Comparison of ENCODE assay signal across 24 mouse cellular contexts in genomic region chr1:106774896-106775295, GRCm38 (mm10).
"Had no signal": no experiment of that assay in that cellular context is flagged by ENCODE, and none has a peak within 500 bp of the region (broad histone marks: within the 10 kb centered on the region; RNA-seq: fewer than 3 reads in every experiment).

No protein-coding gene starts in this region.

- H3K27ac ChIP-seq: heart, embryonic 10.5 days; hindbrain, embryonic 13.5 days; hindbrain, embryonic 15.5 days; hindbrain, postnatal 0 days; kidney, embryonic 15.5 days; kidney, postnatal 0 days; limb, embryonic 13.5 days; limb, embryonic 15.5 days had no signal

- H3K4me2 ChIP-seq: heart, embryonic 12.5 days; hindbrain, embryonic 13.5 days; hindbrain, embryonic 15.5 days; kidney, embryonic 15.5 days; limb, embryonic 13.5 days; limb, embryonic 15.5 days had no signal

- H3K4me3 ChIP-seq: heart, embryonic 10.5 days; heart, embryonic 12.5 days; hindbrain, embryonic 13.5 days; hindbrain, embryonic 15.5 days; kidney, embryonic 15.5 days; limb, embryonic 13.5 days; limb, embryonic 15.5 days had no signal

- ATAC-seq: forebrain, postnatal 0 days; hindbrain, postnatal 0 days; intestine, embryonic 16.5 days had no signal

- DNase-seq: forebrain, postnatal 0 days; gastrocnemius, postnatal 14 days; gastrocnemius, postnatal 36 days; heart, adult 18-20 months; heart, postnatal 14 days; heart, postnatal 36 days; kidney, adult 11 months; kidney, adult 2 months; kidney, adult 9 months; kidney, postnatal 14 days; kidney, postnatal 36 days; layer of hippocampus, adult 9-11 months; layer of hippocampus, postnatal 36 days; left cerebral cortex, postnatal 4 days had no signal

- H3K9me3 ChIP-seq: heart, embryonic 10.5 days; heart, embryonic 12.5 days; hindbrain, embryonic 13.5 days; hindbrain, embryonic 15.5 days; kidney, embryonic 15.5 days; limb, embryonic 13.5 days; limb, embryonic 15.5 days had no signal

- H3K27me3 ChIP-seq: heart, embryonic 12.5 days; hindbrain, embryonic 13.5 days; hindbrain, embryonic 15.5 days; kidney, embryonic 15.5 days; limb, embryonic 13.5 days; limb, embryonic 15.5 days had no signal

- H3K9ac ChIP-seq: forebrain, postnatal 0 days; heart, embryonic 12.5 days; hindbrain, embryonic 13.5 days; hindbrain, embryonic 15.5 days; kidney, embryonic 15.5 days; limb, embryonic 13.5 days; limb, embryonic 15.5 days had no signal

- H3K4me1 ChIP-seq: heart, embryonic 10.5 days; heart, embryonic 12.5 days; hindbrain, embryonic 13.5 days; hindbrain, embryonic 15.5 days; kidney, embryonic 15.5 days; limb, embryonic 13.5 days; limb, embryonic 15.5 days had no signal
